Mouse (Mus musculus): ENCODE measurements at regions not wholly inside any gene's neighbourhood (a gene's known extent, or its start where the extent isn't known, plus 50 kb on each side); places are given as distances from the start of the nearest gene placed in this dataset.

DNA sequence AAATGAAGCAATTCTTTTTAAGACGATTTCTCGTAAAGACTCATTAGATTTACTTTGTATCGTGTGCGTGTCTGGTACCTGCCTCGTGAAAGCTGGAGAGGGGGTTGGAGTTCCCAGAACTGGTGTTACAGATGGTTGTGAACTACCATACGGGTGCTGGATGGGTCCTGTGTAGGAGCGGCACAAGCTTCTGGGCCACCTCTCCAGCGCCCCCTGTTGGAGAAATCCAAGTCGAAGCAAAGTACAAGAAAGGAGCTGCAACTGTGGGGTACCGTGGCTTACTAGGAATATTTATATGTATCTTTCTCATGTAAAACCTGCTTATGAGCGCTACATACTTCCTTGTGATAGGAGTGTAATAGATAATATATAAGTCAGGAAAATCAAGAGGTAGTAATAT, 281.3 kb downstream of the Hhipl2 start:
- in situ Hi-C loops (cut with MboI; ENCODE audit: unreplicated experiment in 2 of 2) = no loop called here

DNA sequence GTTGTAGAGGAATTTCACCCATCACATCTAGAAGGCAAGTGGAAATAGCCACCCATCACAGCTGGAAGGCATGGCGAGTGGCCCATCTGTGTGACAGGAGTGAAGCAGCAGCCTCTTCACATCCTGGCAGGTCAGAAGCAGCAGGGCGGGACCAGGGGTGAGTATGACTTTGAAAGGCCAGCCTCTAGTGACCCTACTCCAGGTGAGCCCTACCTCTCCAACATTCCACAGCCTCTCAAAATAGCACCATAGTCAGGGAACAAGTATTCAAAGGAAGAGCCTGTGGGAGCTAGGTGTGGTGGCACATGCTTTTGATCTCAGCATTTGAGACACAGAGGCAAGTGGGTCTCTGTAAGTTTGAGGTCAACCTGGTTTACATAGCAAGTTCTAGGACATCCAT, 284.9 kb downstream of the Hhipl2 start:
- in situ Hi-C loops (cut with MboI; ENCODE audit: unreplicated experiment in 2 of 2) = no loop called here

DNA sequence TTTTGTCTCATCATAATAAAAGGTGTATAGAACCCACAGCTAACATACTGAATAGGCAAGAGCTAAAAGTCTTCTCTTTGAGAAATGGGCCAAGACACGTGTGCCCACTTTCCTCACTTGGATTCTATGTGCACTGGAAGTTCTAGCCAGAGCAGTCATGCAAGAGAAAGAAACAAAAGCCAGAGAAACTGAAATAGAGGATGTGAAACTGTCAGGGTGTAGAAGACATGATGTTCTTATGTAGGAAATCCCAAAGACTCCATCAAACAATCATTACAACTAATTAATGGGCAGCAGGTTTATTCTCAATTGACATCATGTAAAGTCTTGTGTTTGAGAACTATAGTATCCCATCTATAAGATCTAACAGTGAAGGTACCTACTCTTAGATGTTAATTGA, 294.9 kb downstream of the Hhipl2 start:
- in situ Hi-C loops (cut with MboI; ENCODE audit: unreplicated experiment in 2 of 2) = no loop called here

DNA sequence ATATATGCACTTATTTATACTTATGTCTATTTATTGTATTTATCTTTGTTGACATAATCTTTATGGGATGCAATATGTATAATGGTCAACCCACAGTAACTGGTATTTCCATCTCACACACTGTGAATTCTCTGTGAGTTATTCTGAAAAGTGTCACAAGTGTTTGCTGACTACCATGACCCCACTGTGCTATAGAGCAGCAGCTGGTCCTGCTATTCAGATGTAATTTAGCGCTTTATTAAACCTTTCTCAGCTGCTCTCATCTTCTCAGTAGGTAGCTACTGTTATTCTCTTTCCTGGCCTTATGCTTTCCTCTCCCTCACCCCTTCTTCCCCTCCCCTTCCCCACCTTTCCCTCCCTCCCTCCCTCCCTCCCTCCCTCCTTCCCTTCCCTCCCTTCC, 296.0 kb upstream of the Dusp10 start:
- in situ Hi-C loops (cut with MboI; ENCODE audit: unreplicated experiment in 2 of 2) = no loop called here

DNA sequence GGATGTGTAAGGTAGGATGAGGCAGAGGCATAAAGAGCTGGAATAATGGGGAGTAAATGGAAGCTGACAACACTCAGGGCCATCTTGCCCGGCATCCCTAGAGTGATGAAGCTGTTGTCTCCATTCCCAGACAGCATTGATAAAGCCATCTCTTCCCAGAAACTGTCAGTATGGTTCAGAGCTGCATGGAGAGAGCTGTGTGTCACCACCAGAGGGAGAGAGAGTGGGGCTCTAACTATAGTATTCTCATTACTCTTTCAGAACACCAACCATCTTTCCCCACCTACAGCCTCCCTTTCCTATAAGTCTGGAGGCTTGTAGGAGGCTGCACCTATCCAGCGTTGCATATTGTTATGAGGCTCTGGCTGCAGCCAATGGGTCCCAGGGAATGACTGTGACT, 264.0 kb upstream of the Dusp10 start:
- in situ Hi-C loops (cut with MboI; ENCODE audit: unreplicated experiment in 2 of 2) = no loop called here

DNA sequence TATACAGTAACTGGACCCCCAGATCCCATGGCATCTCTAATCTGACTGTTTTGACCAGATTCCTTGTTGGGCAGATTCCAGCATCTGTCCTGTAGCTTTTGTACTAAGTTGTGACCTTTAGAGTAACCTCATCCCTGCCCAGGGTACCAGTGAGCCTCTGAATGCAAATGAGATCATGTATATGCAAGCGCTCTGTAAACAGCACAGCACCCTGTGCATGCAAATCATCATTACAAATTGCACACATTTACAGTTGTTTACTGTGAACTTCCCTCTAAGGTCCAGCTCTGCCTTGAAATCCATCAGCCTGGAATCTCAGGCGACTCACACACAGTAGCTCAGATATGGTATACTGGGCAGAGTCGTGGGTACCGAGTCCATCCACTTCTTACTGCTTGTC, 258.6 kb upstream of the Dusp10 start:
- in situ Hi-C loops (cut with MboI; ENCODE audit: unreplicated experiment in 2 of 2) = no loop called here

DNA sequence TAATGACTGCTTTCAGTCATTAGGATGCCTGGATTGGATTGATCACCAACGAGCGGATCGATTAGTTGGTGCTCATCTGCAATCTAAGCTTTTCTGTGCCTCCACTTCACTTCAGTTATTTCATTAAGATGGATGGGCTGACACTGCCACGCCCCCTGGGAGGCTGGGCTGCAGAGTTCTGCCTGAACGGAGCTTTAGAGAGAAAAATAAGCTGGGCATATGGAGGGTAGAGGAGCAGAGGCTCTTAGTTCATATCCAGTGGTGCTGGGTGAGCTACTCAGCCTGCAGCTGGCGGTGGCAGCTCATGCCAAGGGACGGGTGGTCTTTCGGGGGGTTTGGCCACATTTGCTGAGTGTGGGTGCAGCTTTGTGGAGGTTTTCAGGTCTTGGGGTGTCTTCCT, 256.4 kb upstream of the Dusp10 start:
- in situ Hi-C loops (cut with MboI; ENCODE audit: unreplicated experiment in 2 of 2) = no loop called here

DNA sequence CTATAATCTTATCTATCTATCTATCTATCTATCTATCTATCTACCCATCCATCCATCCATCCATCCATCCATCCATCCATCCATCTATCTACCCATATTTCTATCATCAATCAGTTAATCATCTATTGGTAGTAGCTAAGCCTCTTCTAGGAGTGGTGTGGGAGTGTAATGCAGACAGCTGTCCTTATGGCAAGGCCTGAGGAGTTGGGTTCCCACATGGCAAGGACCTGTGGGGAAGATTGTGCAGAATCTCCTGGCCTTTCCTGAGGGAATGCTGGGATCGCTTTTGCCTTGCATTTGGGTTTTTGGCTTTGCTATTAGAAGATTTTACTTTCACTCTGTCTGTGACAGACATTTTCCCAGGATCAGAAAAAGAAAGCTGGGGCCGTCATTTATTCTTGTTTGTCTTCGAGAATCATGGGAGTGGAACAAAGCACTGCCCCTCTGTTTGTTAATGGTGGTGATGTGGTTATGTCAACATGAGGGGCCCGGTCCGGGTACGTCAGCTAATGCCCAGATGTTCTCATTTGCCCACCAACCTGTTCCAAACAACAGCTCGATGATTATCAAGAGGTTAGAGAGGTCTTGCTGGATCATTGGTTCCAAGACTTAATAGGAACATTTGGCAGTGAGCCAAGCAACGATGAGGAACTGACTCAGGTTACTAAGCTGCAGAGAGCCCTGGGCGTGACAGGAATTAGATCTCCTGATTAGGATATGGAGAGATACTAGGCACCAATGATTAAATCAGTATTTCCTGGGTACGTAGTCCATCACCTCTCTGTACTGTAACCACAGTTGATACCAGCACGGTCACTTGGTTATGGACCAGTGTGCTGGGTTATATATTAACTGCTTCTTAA, 249.0 kb upstream of the Dusp10 start:
- in situ Hi-C loops (cut with MboI; ENCODE audit: unreplicated experiment in 2 of 2) = no loop called here

DNA sequence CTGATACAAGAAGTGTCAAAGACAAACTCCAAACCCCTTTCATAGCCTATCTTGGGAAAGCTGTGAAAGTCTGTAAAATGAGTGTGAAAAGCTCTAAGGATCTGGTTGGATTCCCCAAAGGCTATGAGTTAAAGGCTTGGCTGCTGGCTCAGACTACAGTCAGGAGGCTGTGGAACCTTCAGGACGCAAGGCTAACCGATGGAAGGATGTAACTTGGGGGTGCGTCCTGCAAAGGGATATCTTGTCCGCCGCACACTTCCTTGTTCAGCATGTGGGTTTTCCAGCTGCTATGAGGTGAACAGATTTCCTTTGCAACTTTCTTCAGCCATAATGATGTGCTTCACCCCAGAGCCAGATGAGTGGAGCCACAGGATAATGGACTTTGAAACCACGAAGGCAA, 240.3 kb upstream of the Dusp10 start:
- in situ Hi-C loops (cut with MboI; ENCODE audit: unreplicated experiment in 2 of 2) = no loop called here

DNA sequence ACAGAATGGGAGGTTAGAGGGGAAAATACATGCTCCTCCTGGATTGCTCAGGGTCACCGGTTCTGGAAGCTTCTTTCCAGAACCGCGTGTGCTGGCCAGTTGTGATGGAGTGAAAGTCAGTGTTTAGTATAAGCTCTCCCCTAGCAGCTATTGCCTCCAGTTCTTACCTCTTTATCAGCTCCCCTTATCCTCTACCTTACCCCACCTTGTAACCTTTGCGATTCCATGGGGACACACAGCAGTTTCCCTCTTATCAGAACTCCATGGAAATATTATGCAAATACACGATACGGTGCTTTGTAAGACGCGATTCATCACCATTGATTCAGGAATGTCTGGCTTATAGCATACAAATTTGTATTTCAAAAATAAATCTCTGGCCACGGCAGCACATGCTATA, 232.9 kb upstream of the Dusp10 start:
- in situ Hi-C loops (cut with MboI; ENCODE audit: unreplicated experiment in 2 of 2) = no loop called here

DNA sequence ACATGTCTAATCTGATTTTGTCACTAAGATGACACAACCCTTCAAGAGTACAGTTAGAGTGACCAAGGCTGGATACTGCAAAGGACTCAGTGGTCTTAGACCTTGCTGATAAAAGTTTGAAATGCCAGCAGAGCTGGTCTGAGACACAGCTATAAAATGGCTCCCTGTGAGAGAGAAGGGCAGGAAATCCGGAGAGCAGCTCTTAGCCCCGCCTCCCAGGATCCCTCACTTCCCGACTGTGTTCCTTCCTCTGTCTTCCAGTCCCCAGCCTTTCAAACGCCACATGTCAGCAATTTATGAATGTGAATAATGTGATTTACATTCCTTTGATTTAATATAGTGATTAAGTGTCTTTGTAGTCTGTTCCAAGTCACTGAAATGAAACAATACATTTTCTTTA, 232.3 kb upstream of the Dusp10 start:
- in situ Hi-C loops (cut with MboI; ENCODE audit: unreplicated experiment in 2 of 2) = no loop called here

DNA sequence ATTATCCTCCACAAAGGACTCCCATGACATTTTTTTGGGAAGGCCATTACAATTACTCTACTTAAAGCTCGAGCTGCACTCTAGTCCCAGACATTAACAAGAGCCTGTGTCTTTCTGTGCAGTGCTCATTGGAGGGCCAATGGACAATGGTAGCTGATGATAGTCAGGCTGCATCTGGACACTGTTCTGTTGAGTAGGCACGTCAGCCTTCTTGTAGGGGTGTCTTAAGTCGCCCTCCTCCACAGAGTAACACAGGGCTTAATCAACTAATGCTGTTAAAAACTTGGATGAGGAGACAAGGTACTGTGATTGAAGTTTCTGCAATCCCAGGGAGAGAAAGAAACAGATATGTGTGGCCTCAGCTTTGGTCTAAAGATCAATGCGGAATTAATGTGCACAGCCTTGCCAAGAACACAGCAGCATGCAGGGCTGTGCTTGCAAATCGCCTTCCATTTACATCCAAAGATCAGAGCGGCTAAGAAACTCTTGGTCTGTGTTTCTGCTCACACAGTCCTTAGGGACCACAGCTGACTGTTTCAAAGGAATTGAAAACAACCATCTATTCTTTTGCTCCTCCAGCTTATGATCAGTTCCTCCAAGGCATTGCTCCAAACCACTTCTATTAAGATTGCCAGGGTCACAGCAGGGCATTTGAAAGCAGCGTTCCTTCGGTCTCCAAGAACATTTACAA, 229.5 kb upstream of the Dusp10 start:
- in situ Hi-C loops (cut with MboI; ENCODE audit: unreplicated experiment in 2 of 2) = no loop called here

DNA sequence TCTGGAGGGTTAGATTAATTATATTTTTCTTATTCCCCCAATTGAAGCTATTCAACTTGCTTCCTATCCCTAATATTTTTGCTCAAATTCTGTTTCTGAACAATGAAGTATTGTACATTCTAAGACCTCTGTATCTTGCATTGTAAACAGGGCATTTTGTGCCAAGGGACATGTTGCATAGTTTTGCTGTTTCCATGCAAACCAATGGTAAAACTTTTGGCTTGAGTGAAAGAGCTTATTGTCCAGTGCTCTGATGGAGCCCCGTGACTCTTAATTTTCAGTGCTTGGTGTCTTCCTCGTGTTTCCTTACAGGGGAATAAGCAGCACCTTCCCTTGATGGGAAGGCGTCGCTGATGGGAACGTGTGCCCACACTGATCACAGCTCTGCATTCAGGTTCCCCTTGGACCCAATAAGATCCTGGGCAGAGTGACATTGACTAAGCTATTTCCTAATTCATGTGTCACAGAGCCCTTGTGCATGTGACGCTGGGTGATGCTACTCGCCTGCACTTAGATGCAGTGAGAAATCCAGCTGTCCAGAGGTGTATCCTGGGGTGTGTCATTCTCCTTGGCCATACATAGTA, 220.8 kb upstream of the Dusp10 start:
- in situ Hi-C loops (cut with MboI; ENCODE audit: unreplicated experiment in 2 of 2) = no loop called here

DNA sequence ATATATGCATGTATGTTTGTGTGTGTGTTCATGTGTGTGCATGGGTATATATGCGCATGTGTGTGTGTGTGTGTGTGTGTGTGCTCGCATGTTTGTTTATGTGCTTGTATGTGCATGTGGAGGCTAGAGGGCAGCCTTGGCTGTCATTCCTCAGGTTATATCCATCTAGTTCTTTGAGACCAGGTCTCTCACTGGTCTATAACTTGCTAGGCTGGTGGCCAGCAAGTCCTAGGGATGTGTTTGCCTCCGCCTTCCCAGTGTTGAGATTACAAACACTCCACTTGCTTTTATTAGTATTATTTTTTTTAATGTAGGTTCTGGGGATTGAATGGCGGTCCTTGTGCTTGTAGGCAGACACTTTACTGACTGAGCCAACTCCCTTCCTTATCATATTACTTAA, 219.8 kb upstream of the Dusp10 start:
- in situ Hi-C loops (cut with MboI; ENCODE audit: unreplicated experiment in 2 of 2) = no loop called here

DNA sequence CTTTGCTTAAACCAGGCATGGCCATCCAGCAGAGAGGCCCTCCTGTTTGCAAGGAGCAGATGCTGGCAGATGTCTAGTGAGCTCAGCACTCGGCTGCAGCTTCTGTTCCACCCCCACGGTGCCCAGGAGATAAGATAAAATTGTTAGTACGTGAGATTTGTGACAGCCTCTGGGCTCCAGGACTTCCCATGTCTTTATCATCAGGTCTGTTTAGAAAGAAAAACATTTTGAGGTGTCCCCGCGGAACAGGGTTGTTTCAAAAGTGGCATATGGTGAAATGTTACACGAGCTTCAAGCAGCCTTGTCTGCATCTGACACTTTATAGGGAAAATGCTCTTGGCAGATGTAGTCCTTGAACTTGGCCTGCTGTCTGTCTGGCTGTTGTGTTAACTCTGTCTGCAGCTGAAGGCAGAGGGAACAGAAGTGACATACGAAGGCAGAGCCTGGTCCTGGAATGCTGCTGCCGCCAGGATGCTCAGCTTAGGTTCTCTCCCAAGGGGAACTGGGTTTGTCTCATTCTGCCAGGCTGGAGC, 219.1 kb upstream of the Dusp10 start:
- in situ Hi-C loops (cut with MboI; ENCODE audit: unreplicated experiment in 2 of 2) = no loop called here

DNA sequence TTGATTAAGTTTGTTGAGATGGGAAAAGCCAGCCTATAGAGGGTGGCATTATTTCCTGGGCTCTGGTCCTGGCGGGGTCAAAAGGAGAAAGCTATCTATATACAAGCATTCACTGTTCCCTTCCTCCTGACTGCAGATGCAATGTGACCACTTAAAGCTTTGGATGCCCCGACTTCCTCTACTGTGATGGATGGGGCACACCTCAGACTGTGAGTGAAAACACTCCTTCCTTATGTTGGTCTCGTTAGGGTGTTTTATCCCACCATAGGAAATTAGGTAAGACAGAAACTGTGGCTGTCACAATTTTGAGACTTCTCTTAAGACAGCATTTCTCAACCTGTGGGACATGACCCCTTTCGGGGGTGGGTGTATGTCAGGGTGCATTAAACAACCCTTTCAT, 210.8 kb upstream of the Dusp10 start:
- in situ Hi-C loops (cut with MboI; ENCODE audit: unreplicated experiment in 2 of 2) = no loop called here

DNA sequence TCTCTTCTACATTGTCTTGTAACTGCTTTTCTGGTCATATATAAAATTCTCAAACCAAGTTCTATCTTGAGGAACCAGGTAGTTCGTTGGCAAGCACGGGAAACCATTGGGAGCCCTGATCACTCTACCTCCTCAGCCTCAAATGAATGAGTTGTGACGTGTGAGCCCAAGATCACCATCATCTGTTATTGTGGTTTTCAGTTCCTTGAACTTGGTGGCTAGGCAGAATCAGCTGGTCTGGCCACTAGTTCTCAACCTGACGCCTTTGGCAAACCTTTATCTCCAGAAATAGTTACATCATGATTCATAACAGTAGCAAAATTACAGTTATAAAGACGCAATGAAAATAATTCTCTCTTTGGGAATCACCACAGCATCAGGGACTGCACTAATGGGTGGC, 209.7 kb upstream of the Dusp10 start:
- in situ Hi-C loops (cut with MboI; ENCODE audit: unreplicated experiment in 2 of 2) = no loop called here

DNA sequence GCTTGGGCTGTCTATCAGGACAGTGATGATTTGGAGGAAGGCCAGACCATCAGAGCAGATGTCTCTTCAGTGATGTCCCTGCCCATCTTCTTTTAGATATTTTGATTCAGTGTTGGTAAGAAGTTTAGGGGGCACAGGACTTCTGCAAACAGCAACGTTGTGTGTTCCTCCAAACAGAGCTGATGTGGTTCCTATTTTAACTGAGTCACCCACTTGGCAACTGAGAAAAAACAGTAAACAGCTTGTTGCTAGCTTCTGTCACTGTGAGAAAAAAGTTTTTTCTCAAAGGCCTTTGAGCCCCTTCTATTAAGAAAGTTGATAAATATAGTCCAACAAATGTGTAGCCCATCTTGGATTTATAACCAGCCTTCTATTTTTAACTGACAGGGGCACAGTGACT, 209.3 kb upstream of the Dusp10 start:
- in situ Hi-C loops (cut with MboI; ENCODE audit: unreplicated experiment in 2 of 2) = no loop called here

DNA sequence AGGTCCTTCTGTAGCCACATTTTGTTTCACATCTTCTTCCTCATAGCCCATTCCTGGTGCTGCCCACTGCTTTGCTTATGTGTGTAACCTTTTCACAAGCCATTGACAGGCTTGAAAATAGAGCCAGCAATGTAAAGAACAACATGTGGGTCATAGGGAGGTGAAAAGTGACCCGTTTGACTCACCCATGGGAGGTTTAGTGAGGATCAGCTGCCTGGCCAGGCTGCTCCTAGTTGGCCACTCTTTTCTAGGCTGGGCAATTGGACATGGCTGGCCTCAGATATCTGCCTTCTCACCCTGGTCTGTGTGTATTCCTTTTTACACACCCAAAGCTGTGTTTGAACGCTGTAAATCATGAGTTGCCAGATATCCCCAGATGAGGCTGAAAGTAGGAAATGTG, 208.8 kb upstream of the Dusp10 start:
- in situ Hi-C loops (cut with MboI; ENCODE audit: unreplicated experiment in 2 of 2) = no loop called here

DNA sequence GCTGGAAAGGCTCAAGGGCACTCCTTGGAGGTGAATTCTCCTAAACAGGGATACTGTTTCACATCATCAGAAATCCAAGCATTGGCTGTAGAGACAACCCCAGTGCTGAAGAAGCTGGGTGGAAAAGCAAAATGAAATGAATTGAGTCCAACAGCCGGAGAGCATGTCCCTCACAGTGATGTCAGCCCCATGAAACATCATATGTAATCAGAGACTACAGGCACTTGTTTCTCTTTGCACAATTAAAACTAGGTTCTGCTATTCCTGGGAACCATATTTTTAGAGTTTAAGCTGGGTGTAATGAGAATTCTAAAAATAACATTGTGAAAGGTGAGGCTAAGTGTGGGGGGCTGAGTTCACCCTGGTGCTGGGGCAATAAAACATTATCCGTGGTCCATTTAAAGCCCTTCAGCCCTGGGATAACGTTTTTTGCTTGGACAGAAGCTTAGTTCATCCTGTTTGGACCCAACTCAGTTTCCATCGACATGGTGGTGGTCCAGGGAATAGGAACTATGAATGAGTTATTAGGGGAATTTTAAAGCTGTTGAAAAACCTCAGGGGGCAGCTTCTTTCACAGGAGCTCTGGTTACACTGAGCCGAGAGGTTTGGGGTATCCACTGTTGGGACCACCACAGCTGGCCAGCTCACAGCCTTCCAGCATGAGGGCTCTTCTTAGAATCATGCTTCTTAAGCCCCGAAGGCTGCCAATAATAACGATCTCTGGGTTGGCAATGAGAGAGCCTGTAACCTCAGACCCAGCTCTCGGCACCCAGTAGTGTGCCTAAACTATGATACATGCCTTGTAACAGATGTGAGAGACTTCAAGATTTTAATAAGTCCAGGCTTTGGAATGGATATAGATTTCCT, 206.0 kb upstream of the Dusp10 start:
- in situ Hi-C loops (cut with MboI; ENCODE audit: unreplicated experiment in 2 of 2) = no loop called here

DNA sequence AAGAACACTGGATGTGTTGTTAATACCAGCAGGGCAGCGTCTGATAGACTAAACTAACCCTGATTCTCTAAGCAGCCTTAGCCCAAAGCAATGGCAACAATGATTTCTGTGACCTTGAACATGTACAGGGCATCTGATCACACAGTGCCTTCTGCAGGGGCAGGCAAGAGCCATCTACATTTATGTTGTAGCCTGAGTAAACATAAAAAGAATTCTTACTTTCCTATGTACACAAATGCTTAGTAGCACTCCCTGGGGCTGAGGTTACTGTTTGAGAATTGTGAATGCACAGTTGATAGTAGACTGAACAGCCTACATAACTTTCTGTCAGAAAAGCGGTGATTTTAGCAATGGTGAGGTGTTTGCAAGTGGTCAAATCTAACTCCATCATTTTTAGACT, 204.9 kb upstream of the Dusp10 start:
- in situ Hi-C loops (cut with MboI; ENCODE audit: unreplicated experiment in 2 of 2) = no loop called here

Measured in v-Abl transformed pro-B cells (cell line).